Mouse (Mus musculus): ENCODE measurements around the gene Eml2. TPM values are rescaled to one million over a fixed set of nuclear protein-coding genes. Genes with fewer than 3 reads are reported as not detected.

Eml2 gene
- polyA plus RNA-seq, 1 experiment from 2014 or later = 6.4 TPM

GRCm38 (mm10) chr7:19222875-19223274 is 46.7 kb downstream of the Eml2 start:
- ATAC-seq = no peak
- no peak overlapping the region for H3K9ac ChIP-seq
- WGBS = 93% methylated on average over 14 of the region's 14 CpGs
- H3K4me3 ChIP-seq = no peak overlapping the region
- peaks cover 13% of the 10 kb centered on the region for H3K36me3 ChIP-seq (ENCODE audit: poor library complexity, severe bottlenecking)
- H3K27me3 ChIP-seq = no peaks in the 10 kb centered on the region
- H3K27ac ChIP-seq = no peak overlapping the region
- no peaks in the 10 kb centered on the region for H3K9me3 ChIP-seq (replicated peaks)
- H3K4me1 ChIP-seq = peaks cover 11% of the 10 kb centered on the region
- H3K4me2 ChIP-seq = no peak overlapping the region

GRCm38 (mm10) chr7:19224933-19225332 is 48.7 kb downstream of the Eml2 start:
- peaks cover 13% of the 10 kb centered on the region for H3K36me3 ChIP-seq (ENCODE audit: poor library complexity, severe bottlenecking)

GRCm38 (mm10) chr7:19226817-19227797 is 50.9 kb downstream of the Eml2 start:
- Histone ChIP-seq H3K4me2 (peak overlapping the region; percentile 83), H3K4me3 (peak overlapping the region; percentile 64), H3K27ac (peak overlapping the region; percentile 100), H3K9ac (peak overlapping the region; percentile 77), H3K27me3 (no peaks in the 10 kb centered on the region), H3K4me1 (peaks cover 27% of the 10 kb centered on the region), H3K36me3 (ENCODE audit: poor library complexity, severe bottlenecking) (peaks cover 20% of the 10 kb centered on the region), H3K9me3 (replicated peaks) (no peaks in the 10 kb centered on the region)
- ATAC-seq = peak; percentile 16
- WGBS = 23% methylated on average over 20 of the region's 20 CpGs

More at GRCm38 (mm10) chr7:19224933-19225332, 48.7 kb downstream of the Eml2 start:
- Histone ChIP-seq H3K4me2 (no peak overlapping the region), H3K27ac (no peak overlapping the region), H3K27me3 (no peaks in the 10 kb centered on the region), H3K9me3 (replicated peaks) (no peaks in the 10 kb centered on the region), H3K4me1 (peaks cover 20% of the 10 kb centered on the region), H3K9ac (no peak overlapping the region), H3K4me3 (no peak overlapping the region)
- ATAC-seq = no peak
- 87% methylated on average over 4 of the region's 4 CpGs for WGBS

DNA sequence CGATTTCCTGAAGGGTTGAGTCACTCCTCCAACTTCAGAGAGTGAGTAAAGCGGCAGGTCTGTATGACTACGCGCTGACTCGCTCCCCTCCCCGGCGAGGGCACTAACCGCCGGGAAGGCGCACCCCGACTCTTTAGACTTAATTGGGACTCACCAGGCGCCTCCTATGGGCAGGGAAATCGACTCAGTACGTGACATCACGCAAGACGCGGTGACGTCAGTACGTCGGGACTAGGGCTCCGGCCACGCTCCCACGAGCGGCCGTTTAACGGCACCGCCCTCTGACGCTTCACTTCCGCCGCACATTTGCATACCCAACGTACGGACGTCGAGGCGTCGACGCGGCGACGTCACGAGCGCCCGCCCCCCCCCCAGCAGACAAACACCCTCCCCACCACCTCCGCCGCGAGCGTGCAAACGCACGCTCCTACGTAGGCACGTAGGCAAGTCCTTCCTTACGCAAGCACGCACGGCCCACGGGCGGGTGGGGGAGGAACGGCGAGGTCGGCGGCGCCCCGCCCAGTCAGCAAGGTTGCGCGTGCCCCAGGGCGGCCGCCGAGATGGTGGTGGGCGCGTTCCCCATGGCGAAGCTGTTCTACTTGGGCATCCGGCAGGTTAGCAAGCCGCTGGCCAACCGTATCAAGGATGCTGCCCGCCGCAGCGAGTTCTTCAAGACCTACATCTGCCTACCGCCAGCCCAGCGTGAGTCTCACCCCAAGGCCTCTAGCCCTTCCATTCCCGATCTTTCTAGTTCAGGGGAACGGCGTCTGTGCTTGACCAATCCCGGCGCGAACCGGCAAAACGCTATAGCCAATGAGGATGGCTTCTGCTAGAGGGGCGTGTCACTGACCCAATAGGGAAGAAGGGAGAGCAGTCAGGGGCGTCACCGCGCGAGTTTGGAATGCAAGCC is 51.9 kb downstream of the Eml2 start, which contains the start of gene Opa3:
Gene Opa3, plus strand, starts transcription at position 452 of the 910 bp plus-strand sequence.
- Histone ChIP-seq H3K27me3 (no peaks in the 10 kb centered on the region), H3K4me3 (peak within 1 kb of the TSS; percentile 64), H3K4me1 (peaks cover 31% of the 10 kb centered on the region), H3K9ac (peak within 1 kb of the TSS; percentile 77), H3K36me3 (ENCODE audit: poor library complexity, severe bottlenecking) (peaks cover 17% of the 10 kb centered on the region), H3K4me2 (peak within 1 kb of the TSS; percentile 83), H3K9me3 (replicated peaks) (no peaks in the 10 kb centered on the region), H3K27ac (peak within 1 kb of the TSS; percentile 100)
- peak; percentile 97 for ATAC-seq
- WGBS = under 1% methylated on average over 84 of the region's 91 CpGs

DNA sequence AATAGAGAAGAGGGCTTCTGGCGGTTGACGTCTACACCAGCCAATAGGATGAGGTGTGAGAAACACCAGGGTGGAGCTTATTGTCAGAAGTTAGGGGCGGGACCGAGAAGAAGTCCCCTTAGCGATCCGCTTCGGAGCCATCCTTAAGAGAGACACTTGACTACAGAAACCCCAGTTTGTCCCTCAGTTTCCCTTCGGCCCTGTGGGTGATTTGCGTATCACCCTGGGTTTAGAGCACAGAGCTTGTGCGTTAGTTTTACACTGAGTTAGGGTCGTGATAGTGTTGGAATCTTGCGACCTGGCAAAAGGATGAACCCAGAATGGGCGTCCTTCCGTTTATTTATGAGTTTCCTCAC is 52.5 kb downstream of the Eml2 start:
- Histone ChIP-seq H3K27me3 (no peaks in the 10 kb centered on the region), H3K27ac (peak overlapping the region; percentile 100), H3K4me3 (peak overlapping the region; percentile 64), H3K9me3 (replicated peaks) (no peaks in the 10 kb centered on the region), H3K4me1 (peaks cover 31% of the 10 kb centered on the region), H3K36me3 (ENCODE audit: poor library complexity, severe bottlenecking) (peaks cover 17% of the 10 kb centered on the region), H3K9ac (peak overlapping the region; percentile 71), H3K4me2 (peak overlapping the region; percentile 83)
- WGBS = 0% methylated on average over 14 of the region's 14 CpGs
- ATAC-seq = no peak

GRCm38 (mm10) chr7:19229404-19229803 is 53.2 kb downstream of the Eml2 start:
- Histone ChIP-seq H3K4me3 (peak overlapping the region; percentile 64), H3K9me3 (replicated peaks) (no peaks in the 10 kb centered on the region), H3K27me3 (no peaks in the 10 kb centered on the region), H3K4me1 (peaks cover 31% of the 10 kb centered on the region), H3K36me3 (ENCODE audit: poor library complexity, severe bottlenecking) (peaks cover 17% of the 10 kb centered on the region), H3K4me2 (peak overlapping the region; percentile 83), H3K27ac (peak overlapping the region; percentile 100), H3K9ac (peak overlapping the region; percentile 71)
- 55% methylated on average over 5 of the region's 5 CpGs for WGBS
- ATAC-seq = no peak

GRCm38 (mm10) chr7:19230041-19230580 is 53.9 kb downstream of the Eml2 start:
- Histone ChIP-seq H3K9me3 (replicated peaks) (no peaks in the 10 kb centered on the region), H3K4me1 (peaks cover 31% of the 10 kb centered on the region), H3K27me3 (no peaks in the 10 kb centered on the region), H3K36me3 (ENCODE audit: poor library complexity, severe bottlenecking) (peaks cover 17% of the 10 kb centered on the region), H3K27ac (no peak overlapping the region), H3K9ac (peak overlapping the region; percentile 71), H3K4me3 (no peak overlapping the region), H3K4me2 (peak overlapping the region; percentile 83)
- no peak for ATAC-seq
- 95% methylated on average over 2 of the region's 2 CpGs for WGBS

GRCm38 (mm10) chr7:19230899-19231298 is 54.7 kb downstream of the Eml2 start:
- Histone ChIP-seq H3K9me3 (replicated peaks) (no peaks in the 10 kb centered on the region), H3K4me2 (no peak overlapping the region), H3K36me3 (ENCODE audit: poor library complexity, severe bottlenecking) (peaks cover 10% of the 10 kb centered on the region), H3K4me3 (no peak overlapping the region), H3K9ac (no peak overlapping the region), H3K27me3 (no peaks in the 10 kb centered on the region), H3K4me1 (peaks cover 31% of the 10 kb centered on the region), H3K27ac (no peak overlapping the region)
- 96% methylated on average over 5 of the region's 5 CpGs for WGBS
- no peak for ATAC-seq

GRCm38 (mm10) chr7:19231849-19232248 is 55.6 kb downstream of the Eml2 start:
- WGBS = 96% methylated on average over 3 of the region's 3 CpGs
- Histone ChIP-seq H3K36me3 (ENCODE audit: poor library complexity, severe bottlenecking) (peaks cover 9% of the 10 kb centered on the region; the same call in 1 of the 2 replicates), H3K9me3 (replicated peaks) (no peaks in the 10 kb centered on the region), H3K4me1 (peaks cover 27% of the 10 kb centered on the region), H3K4me3 (no peak overlapping the region), H3K27me3 (no peaks in the 10 kb centered on the region), H3K4me2 (no peak overlapping the region), H3K27ac (no peak overlapping the region), H3K9ac (no peak overlapping the region)
- no peak for ATAC-seq

DNA sequence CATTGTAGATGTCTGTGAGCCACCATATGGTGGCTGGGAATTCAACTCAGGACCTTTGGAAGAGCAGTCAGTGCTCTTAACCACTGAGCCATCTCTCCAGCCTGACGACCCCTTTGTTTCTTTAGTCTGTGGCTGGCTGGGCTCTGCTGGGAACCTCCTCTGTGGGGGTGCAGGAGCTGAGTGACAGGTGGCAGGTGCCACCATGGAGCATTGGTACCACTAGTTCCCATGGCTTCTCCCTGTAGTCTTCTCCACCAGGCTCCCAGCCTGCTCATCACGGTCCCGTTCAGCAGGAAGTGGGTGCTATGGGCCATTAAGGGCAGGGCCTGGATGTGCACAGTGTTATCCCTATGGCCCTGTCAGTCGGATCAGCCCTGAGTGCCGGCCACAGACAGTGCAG is 58.4 kb downstream of the Eml2 start:
- peaks cover 19% of the 10 kb centered on the region for H3K4me1 ChIP-seq
- no peak overlapping the region for H3K4me3 ChIP-seq
- H3K27me3 ChIP-seq = no peaks in the 10 kb centered on the region
- no peak overlapping the region for H3K27ac ChIP-seq
- no peak overlapping the region for H3K9ac ChIP-seq
- peaks cover 9% of the 10 kb centered on the region; the same call in 1 of the 2 replicates for H3K36me3 ChIP-seq (ENCODE audit: poor library complexity, severe bottlenecking)
- no peaks in the 10 kb centered on the region for H3K9me3 ChIP-seq (replicated peaks)
- 80% methylated on average over 5 of the region's 5 CpGs for WGBS
- no peak overlapping the region for H3K4me2 ChIP-seq
- ATAC-seq = no peak

DNA sequence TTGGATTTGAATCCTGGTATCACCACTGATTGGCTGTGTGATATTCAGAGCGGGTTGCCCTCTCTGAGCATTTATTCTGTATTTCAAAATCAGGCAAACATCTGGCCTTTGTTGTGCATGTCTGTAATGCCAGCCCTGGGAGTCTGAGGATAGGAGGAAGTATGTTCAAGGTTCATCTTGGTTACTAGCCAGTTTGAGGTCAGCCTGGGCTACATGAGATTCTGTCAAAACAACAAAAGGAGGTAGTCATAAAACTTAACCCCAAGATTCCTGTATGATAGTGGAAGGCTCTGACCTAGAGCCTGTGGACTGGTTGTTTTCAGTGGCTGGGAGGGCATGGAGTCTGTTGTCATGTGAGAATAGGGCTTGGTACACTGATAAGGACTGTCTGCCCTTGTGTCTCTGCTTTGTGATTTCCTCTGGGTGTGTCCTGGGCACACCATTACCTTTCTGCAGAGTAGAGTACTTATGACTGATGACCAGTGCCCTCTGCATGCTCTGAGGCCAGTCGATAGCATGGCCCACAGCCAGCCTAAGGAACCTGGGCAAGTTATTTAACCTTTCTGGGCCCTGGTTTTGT is 59.0 kb downstream of the Eml2 start:
- H3K27me3 ChIP-seq = no peaks in the 10 kb centered on the region
- H3K4me3 ChIP-seq = no peak overlapping the region
- no peak overlapping the region for H3K9ac ChIP-seq
- H3K4me2 ChIP-seq = no peak overlapping the region
- no peak overlapping the region for H3K27ac ChIP-seq
- no peak for ATAC-seq
- H3K4me1 ChIP-seq = peaks cover 19% of the 10 kb centered on the region
- no peaks in the 10 kb centered on the region for H3K9me3 ChIP-seq (replicated peaks)
- H3K36me3 ChIP-seq (ENCODE audit: poor library complexity, severe bottlenecking) = peaks cover 9% of the 10 kb centered on the region; the same call in 1 of the 2 replicates
- WGBS = 96% methylated on average over 2 of the region's 2 CpGs
